Mouse (Mus musculus) midbrain, embryonic 13.5 days (tissue): ENCODE measurements around the gene Nop9. TPM values are rescaled to one million over a fixed set of nuclear protein-coding genes. Genes with fewer than 3 reads are reported as not detected.

ENCODE experiments used
- ATAC-seq: fragments of 200-750 bp; cut with Nextera tagmentation; 2 replicates; pipeline ENCODE4 v1.8.0; 2017; ENCODE audit warnings: mild to moderate bottlenecking, moderate TSS enrichment, moderate library complexity
- H3K27ac ChIP-seq: fragments of 300-500 bp; sonication (generic); 2 replicates; pipeline ENCODE4 v1.5.1; 2015; ENCODE audit warnings: inconsistent platforms, mild to moderate bottlenecking, moderate library complexity
- H3K27me3 ChIP-seq: fragments of 300-500 bp; sonication (generic); 2 replicates; pipeline ENCODE4 v1.6.1; 2015; ENCODE audit warnings: mild to moderate bottlenecking, inconsistent platforms
- H3K36me3 ChIP-seq: fragments of 300-500 bp; sonication (generic); 2 replicates; pipeline ENCODE4 v1.6.1; 2015; ENCODE audit warnings: mild to moderate bottlenecking, inconsistent platforms
- H3K4me1 ChIP-seq: fragments of 300-500 bp; sonication (generic); replicated peaks from 2 replicates; pipeline ENCODE4 v1.6.1; 2015; ENCODE audit warnings: inconsistent platforms
- H3K4me2 ChIP-seq: fragments of 300-500 bp; sonication (generic); replicated peaks from 2 replicates; pipeline ENCODE4 v1.6.1; 2015; ENCODE audit warnings: moderate library complexity, mild to moderate bottlenecking, inconsistent platforms
- H3K4me3 ChIP-seq: fragments of 300-500 bp; sonication (generic); replicated peaks from 2 replicates; pipeline ENCODE4 v1.5.1; 2015; ENCODE audit warnings: mild to moderate bottlenecking, inconsistent platforms
- H3K9ac ChIP-seq: fragments of 300-500 bp; sonication (generic); replicated peaks from 2 replicates; pipeline ENCODE4 v1.6.1; 2015; ENCODE audit warnings: mild to moderate bottlenecking, inconsistent platforms
- H3K9me3 ChIP-seq: fragments of 300-500 bp; sonication (generic); 2 replicates; pipeline ENCODE4 v1.6.1; 2016; ENCODE audit warnings: mild to moderate bottlenecking, inconsistent platforms
- WGBS: fragments of 180-500 bp; shearing (Covaris S2); methylation state at CpG from one replicate; pipeline ENCODE4 v1.1.7; 2015; 5-methylcytosine and 5-hydroxymethylcytosine counted together
- polyA plus RNA-seq: library from polyadenylated mRNA; unstranded; fragments of >200 nt; fragmentation: Nextera tagmentation; extraction: Ambion mirVana; gene quantifications from 2 replicates; pipeline ENCODE4 v1.2.1, GENCODE M21; 2015

Nop9 gene
- 33.8 and 36.2 TPM in 2 replicates for polyA plus RNA-seq

DNA sequence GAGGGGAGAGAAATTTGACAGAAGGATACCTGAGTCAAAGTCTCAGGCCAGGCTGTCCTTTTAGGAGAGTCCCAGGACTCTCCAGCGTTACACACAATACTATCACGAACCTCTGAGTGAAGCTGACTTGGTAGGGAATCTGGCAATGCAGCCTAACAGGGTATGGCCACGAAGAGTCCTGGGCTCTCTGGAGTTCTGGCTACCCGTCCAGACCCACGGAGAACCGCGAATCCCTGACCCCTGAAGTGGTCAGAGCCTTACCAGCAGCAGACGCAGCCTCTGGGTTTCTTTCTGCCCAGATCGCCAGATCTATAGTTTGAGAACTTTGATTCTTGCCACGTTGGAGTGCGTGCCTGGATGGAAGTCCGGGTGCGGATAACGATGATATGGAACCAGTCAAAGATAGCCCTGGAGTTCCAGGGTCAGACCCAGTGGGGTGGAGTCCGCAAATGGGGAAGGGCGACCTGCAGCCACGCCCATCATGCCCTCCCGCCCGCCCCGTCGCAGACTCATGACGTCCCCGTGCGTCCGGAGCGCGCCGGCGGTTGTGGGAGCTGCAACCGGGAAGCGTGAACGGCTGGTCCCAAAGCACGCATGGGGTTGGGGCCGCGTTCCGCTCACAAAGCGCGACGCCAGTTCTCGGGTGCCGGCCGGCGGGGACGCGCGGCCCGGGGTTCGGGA lies at the start of gene Nop9, which contains the start of gene Dhrs1:
Gene Nop9 (plus strand): TSS at position 514 of the 681 bp plus-strand sequence.
Gene Dhrs1 (minus strand): TSS at position 511 of the 681 bp plus-strand sequence.
- Histone ChIP-seq H3K4me2 (peak within 1 kb of the TSS; percentile 95), H3K4me3 (peak within 1 kb of the TSS; percentile 73), H3K9ac (peak within 1 kb of the TSS; percentile 76), H3K36me3 (peaks cover 23% of the 10 kb centered on the region), H3K9me3 (no peaks in the 10 kb centered on the region), H3K27ac (no peak within 1 kb of the TSS), H3K27me3 (no peaks in the 10 kb centered on the region), H3K4me1 (peaks cover 36% of the 10 kb centered on the region)
- peak; percentile 80 for ATAC-seq
- WGBS = 3% methylated on average over 42 of the region's 48 CpGs

DNA sequence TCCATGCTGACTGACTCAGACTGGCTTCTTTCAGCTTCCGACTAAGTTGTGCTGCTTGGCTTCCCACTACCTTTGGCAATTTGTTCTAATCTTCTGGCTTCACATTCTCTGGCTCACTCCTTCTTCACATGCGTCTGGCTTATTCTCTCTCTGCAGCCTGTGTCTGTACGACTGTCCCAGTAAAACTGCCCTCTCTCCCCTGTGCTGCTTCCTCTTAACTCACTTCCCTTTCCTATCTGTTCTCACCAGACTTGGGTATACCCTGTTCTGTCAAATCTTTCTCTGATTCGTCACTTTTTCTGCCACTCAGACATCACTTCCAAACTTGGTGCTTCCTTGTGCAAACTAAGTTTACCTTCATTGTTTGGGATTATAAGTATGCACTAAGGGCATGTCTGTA lies 48.3 kb upstream of the Nop9 start:
- H3K4me1 ChIP-seq = no peaks in the 10 kb centered on the region
- H3K4me3 ChIP-seq = no peak overlapping the region
- no peak for ATAC-seq
- no peak overlapping the region for H3K27ac ChIP-seq
- H3K9ac ChIP-seq = no peak overlapping the region
- H3K9me3 ChIP-seq = no peaks in the 10 kb centered on the region; the same call in 1 of the 2 replicates
- H3K27me3 ChIP-seq = no peaks in the 10 kb centered on the region
- no peaks in the 10 kb centered on the region for H3K36me3 ChIP-seq
- no peak overlapping the region for H3K4me2 ChIP-seq
- WGBS = 87% methylated on average over 4 of the region's 4 CpGs

- H3K36me3 ChIP-seq = no peaks in the 10 kb centered on the region
- no peaks in the 10 kb centered on the region for H3K27me3 ChIP-seq
- WGBS = 54% methylated on average over 9 of the region's 9 CpGs
- H3K9ac ChIP-seq = no peak overlapping the region
- no peak for ATAC-seq
- H3K27ac ChIP-seq = no peak overlapping the region
- no peak overlapping the region for H3K4me2 ChIP-seq
- H3K4me3 ChIP-seq = no peak overlapping the region
- H3K9me3 ChIP-seq = no peaks in the 10 kb centered on the region
- H3K4me1 ChIP-seq = no peaks in the 10 kb centered on the region
Observed at GRCm38 (mm10) chr14:55701131-55701530, 44.4 kb upstream of the Nop9 start.

DNA sequence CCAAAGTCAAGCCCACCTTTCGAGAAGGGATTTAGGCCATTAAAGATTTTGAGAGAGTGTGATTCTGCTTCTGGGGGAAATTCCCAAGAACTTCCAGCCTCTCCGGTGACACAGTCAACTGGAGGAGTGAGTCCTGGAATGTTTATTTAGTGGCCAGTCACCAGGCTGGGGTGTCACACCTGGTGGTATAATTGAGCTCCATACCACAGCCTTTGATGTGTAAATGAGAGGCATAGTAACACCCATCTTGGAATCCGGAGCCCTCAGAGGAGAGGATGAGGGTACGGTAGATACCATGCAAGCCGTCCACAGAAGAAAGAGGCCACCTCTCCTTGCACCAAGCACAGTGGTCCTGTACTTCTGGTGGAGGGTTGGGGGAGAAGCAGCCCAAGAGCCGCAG lies 42.7 kb upstream of the Nop9 start:
- H3K4me3 ChIP-seq = no peak overlapping the region
- no peaks in the 10 kb centered on the region for H3K36me3 ChIP-seq
- no peak for ATAC-seq
- no peaks in the 10 kb centered on the region for H3K4me1 ChIP-seq
- 61% methylated on average over 6 of the region's 6 CpGs for WGBS
- H3K27me3 ChIP-seq = no peaks in the 10 kb centered on the region
- H3K9ac ChIP-seq = no peak overlapping the region
- H3K27ac ChIP-seq = no peak overlapping the region
- H3K4me2 ChIP-seq = no peak overlapping the region
- H3K9me3 ChIP-seq = no peaks in the 10 kb centered on the region

GRCm38 (mm10) chr14:55706051-55706600 lies 39.4 kb upstream of the Nop9 start:
- Histone ChIP-seq H3K4me3 (no peak overlapping the region), H3K9me3 (no peaks in the 10 kb centered on the region), H3K36me3 (no peaks in the 10 kb centered on the region), H3K27ac (no peak overlapping the region), H3K9ac (no peak overlapping the region), H3K4me2 (no peak overlapping the region), H3K4me1 (no peaks in the 10 kb centered on the region), H3K27me3 (no peaks in the 10 kb centered on the region)
- WGBS = 90% methylated on average over 8 of the region's 8 CpGs
- ATAC-seq = no peak

- Histone ChIP-seq H3K4me3 (no peak overlapping the region), H3K27me3 (peaks cover 9% of the 10 kb centered on the region), H3K27ac (no peak overlapping the region), H3K9ac (no peak overlapping the region), H3K9me3 (no peaks in the 10 kb centered on the region), H3K36me3 (no peaks in the 10 kb centered on the region), H3K4me2 (no peak overlapping the region), H3K4me1 (no peaks in the 10 kb centered on the region)
- 83% methylated on average over 5 of the region's 5 CpGs for WGBS
- ATAC-seq = no peak
Observed at GRCm38 (mm10) chr14:55707397-55707796, 38.1 kb upstream of the Nop9 start.

DNA sequence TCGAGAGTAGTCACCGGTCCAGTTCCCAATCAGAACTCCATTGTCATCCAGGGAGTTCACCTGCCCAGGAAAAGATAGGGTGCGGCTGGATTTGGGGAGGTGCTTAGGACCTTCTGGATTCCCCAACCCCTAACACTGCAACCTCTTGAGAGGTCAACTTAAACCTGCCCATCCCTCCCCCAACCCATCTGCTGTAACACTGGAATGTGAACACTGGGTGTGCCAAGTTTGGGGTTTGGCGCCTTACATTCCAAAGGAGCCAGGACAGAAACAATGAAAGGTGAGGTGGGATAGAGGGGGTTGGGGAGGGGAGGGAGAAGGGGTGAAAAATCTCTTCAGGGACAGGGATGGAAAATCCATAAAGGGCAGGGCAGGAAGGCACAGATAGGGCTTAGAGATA lies 36.0 kb upstream of the Nop9 start:
- Histone ChIP-seq H3K9ac (no peak overlapping the region), H3K4me2 (no peak overlapping the region), H3K36me3 (no peaks in the 10 kb centered on the region), H3K9me3 (no peaks in the 10 kb centered on the region), H3K27me3 (peaks cover 23% of the 10 kb centered on the region), H3K4me3 (no peak overlapping the region), H3K27ac (no peak overlapping the region), H3K4me1 (no peaks in the 10 kb centered on the region)
- no peak for ATAC-seq
- WGBS = 86% methylated on average over 4 of the region's 4 CpGs

DNA sequence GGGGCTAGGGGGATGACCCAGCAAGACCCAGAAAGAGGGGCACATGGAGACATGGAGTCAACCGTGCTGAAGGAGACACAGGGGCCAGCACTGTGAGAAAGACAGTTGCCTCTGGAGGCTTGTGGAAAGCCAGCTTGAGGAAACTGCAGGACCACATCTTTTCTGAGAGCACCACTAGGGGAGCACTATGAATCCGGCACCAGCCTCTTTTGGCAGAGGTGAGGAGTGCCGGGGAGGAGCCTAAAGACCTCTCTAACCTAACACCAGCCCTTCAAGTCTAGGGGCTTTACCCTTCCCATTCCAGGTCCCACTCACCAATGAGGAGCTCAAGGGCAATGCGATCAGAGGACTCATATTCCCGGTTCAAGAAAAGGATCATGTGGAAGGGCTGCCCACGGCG lies 33.7 kb upstream of the Nop9 start:
- no peak for ATAC-seq
- 82% methylated on average over 7 of the region's 7 CpGs for WGBS

GRCm38 (mm10) chr14:55713007-55713728 lies 32.3 kb upstream of the Nop9 start:
- WGBS = 18% methylated on average over 25 of the region's 25 CpGs
- no peak for ATAC-seq
- Histone ChIP-seq H3K9ac (no peak overlapping the region), H3K9me3 (no peaks in the 10 kb centered on the region), H3K27me3 (peaks cover 23% of the 10 kb centered on the region), H3K4me3 (no peak overlapping the region), H3K4me2 (no peak overlapping the region), H3K4me1 (no peaks in the 10 kb centered on the region), H3K27ac (no peak overlapping the region), H3K36me3 (peaks cover 22% of the 10 kb centered on the region)

More for the DNA sequence above, 33.7 kb upstream of the Nop9 start:
- H3K27ac ChIP-seq = no peak overlapping the region
- H3K27me3 ChIP-seq = peaks cover 23% of the 10 kb centered on the region
- H3K9ac ChIP-seq = no peak overlapping the region
- H3K4me2 ChIP-seq = no peak overlapping the region
- H3K9me3 ChIP-seq = no peaks in the 10 kb centered on the region
- H3K36me3 ChIP-seq = peaks cover 9% of the 10 kb centered on the region
- no peaks in the 10 kb centered on the region for H3K4me1 ChIP-seq
- H3K4me3 ChIP-seq = no peak overlapping the region

- Histone ChIP-seq H3K27ac (no peak within 1 kb of the TSS), H3K4me3 (no peak within 1 kb of the TSS), H3K4me1 (no peaks in the 10 kb centered on the region), H3K9me3 (no peaks in the 10 kb centered on the region), H3K27me3 (peaks cover 23% of the 10 kb centered on the region), H3K9ac (no peak within 1 kb of the TSS), H3K4me2 (no peak within 1 kb of the TSS), H3K36me3 (peaks cover 28% of the 10 kb centered on the region)
- no peak for ATAC-seq
- 33% methylated on average over 4 of the region's 4 CpGs for WGBS
Observed at GRCm38 (mm10) chr14:55713729-55714122, 31.8 kb upstream of the Nop9 start, which contains the start of gene Tgm1. TSS of gene Tgm1 (minus strand) at chr14:55713926.

DNA sequence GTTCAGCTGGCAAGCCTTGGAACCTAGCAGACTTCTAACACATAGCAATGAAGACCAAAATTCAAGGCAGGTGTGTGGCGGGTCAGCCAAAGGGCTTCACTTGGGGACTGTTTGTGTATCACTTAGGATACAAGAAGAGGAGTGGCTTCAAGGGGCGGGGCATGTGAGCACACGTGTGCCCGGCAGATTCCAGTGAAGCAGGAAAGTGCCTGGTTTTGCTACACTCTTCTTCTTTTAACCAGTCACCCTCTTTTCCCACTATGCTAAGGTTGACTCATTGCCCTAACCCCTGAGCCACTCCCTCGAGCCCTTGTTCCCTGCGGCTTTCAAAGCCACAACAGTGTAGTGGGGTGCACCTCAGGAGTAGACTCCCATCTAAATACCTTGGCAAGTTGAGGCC lies 30.6 kb upstream of the Nop9 start:
- no peaks in the 10 kb centered on the region for H3K9me3 ChIP-seq
- no peaks in the 10 kb centered on the region for H3K4me1 ChIP-seq
- H3K27ac ChIP-seq = no peak overlapping the region
- H3K4me3 ChIP-seq = no peak overlapping the region
- peaks cover 23% of the 10 kb centered on the region for H3K27me3 ChIP-seq
- H3K36me3 ChIP-seq = peaks cover 39% of the 10 kb centered on the region
- no peak for ATAC-seq
- no peak overlapping the region for H3K9ac ChIP-seq
- WGBS = 46% methylated on average over 6 of the region's 6 CpGs
- no peak overlapping the region for H3K4me2 ChIP-seq

- Histone ChIP-seq H3K27me3 (peaks cover 23% of the 10 kb centered on the region), H3K4me1 (peaks cover 9% of the 10 kb centered on the region), H3K9ac (no peak overlapping the region), H3K4me3 (no peak overlapping the region), H3K36me3 (peaks cover 43% of the 10 kb centered on the region), H3K4me2 (no peak overlapping the region), H3K9me3 (no peaks in the 10 kb centered on the region), H3K27ac (no peak overlapping the region)
- 91% methylated on average over 6 of the region's 6 CpGs for WGBS
- ATAC-seq = no peak
Observed at GRCm38 (mm10) chr14:55716271-55716670, 29.2 kb upstream of the Nop9 start.
